Mouse (Mus musculus): ENCODE data around the gene Ckmt2. TPM values are rescaled to one million over a fixed set of nuclear protein-coding genes. Genes with fewer than 3 reads are reported as not detected.

Gene Ckmt2
- not detected in 2 replicates for polyA plus RNA-seq (2015; fragmentation: Nextera tagmentation; extraction: Ambion mirVana)

DNA sequence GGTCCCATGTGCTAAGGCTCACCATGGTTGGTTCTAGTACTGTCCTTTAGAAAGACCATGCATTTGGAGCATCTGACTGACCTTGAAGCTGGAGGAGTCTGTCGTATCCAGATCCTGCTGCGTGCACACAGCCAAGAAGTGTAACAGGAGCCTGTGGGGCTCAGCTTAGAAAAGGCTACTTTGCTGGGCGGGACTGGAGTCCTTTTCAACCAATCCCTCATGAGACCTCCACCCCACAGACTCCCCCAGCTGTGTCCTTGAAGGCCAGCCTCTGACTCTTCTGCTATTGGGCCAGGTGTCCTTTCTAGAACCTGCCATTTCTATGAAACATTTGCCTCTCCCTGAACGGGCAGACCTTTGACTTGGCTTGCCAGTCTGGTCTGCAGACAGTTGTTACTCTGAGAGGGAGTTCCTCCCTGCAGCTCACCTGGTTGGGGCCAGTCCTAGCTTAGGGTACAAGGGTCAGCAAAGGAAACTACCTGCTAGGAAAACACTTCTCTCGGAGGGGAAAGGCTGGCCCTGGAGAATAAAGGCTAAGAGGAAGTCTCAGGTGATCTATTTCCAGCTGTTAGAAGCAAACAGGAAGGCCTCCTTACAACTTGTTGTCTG is at the start of gene Ckmt2:
TSS of gene Ckmt2 (minus strand) at position 145 of the 609 bp plus-strand sequence.

DNA sequence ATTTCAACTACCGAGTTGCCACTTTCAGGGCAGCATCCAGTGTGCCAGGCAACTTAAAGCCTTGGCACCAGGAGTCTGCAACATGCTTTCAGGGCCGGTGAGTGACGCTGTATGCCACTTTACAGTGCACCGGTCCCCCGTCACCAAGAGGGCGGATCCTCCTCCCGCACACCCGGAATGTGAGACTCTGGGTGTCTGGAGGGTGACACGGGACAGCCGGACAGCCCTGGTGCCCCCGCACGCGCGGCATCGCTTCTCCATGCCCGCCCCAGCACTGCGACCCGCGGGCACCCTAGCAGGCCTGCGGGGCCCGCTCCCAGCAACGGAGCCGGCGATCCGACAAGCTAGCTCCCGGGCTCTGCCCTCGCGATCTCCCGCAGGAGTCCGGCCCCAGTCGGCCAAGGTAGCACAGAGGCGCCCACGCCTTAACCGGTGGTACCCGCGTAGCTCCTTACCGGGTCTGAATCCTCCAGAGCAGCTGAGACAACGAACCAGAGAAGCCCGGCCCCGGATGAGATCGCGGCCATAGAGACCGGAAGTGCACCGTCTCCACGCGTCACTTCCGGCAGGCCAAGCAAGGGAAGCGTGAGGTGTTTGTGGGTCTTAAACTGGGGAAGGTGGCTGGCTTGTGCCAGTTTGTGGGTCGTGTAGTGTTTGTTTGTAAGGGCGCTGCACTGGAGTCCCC is 69.4 kb downstream of the Ckmt2 start, which contains the start of gene Zcchc9:
TSS of gene Zcchc9 (minus strand) at position 551 of the 685 bp plus-strand sequence.

Other genes with a start within 250 kb of the Ckmt2 start
- gene Acot12, start 135.4 kb downstream of the Ckmt2 start, polyA plus RNA-seq (2015; fragmentation: Nextera tagmentation; extraction: Ambion mirVana): not detected in 2 replicates
- gene Zcchc9, start 69.2 kb downstream of the Ckmt2 start, polyA plus RNA-seq (2015; fragmentation: Nextera tagmentation; extraction: Ambion mirVana): 22.9 and 25.4 TPM in 2 replicates

Data from urinary bladder, postnatal 0 days (tissue).